Mouse (Mus musculus) liver, postnatal 0 days (tissue): ENCODE results near the gene Csad. TPM values are rescaled to one million over a fixed set of nuclear protein-coding genes. Genes with fewer than 3 reads are reported as not detected.

Experiments used
- ATAC-seq: fragments of 200-750 bp; cut with Nextera tagmentation; 2 replicates; pipeline ENCODE4 v1.8.0; 2017; ENCODE audit warnings: mild to moderate bottlenecking, moderate library complexity
- DNase-seq: peaks from one replicate; pipeline ENCODE4 v3.0.0-alpha.2; 2016
- H3K27ac ChIP-seq: fragments of 300-500 bp; sonication (generic); 2 replicates; pipeline ENCODE4 v1.5.1; 2014; ENCODE audit warnings: antibody characterized with exemption, moderate library complexity, mild to moderate bottlenecking, low read depth
- H3K27me3 ChIP-seq: fragments of 300-500 bp; sonication (generic); 2 replicates; pipeline ENCODE4 v1.6.1; 2014; ENCODE audit warnings: low read length, control low read depth, mixed read lengths; ENCODE audit not compliant: insufficient read depth
- H3K36me3 ChIP-seq: fragments of 300-500 bp; sonication (generic); replicated peaks from 2 replicates; pipeline ENCODE4 v1.6.1; 2014; ENCODE audit warnings: mild to moderate bottlenecking, control low read depth, low read length, moderate library complexity, mixed read lengths; ENCODE audit not compliant: insufficient read depth
- H3K4me1 ChIP-seq: fragments of 300-500 bp; sonication (generic); 2 replicates; pipeline ENCODE4 v1.6.1; 2014; ENCODE audit warnings: antibody characterized with exemption, mild to moderate bottlenecking, control low read depth; ENCODE audit not compliant: insufficient read depth
- H3K4me2 ChIP-seq: fragments of 300-500 bp; sonication (generic); 2 replicates; pipeline ENCODE4 v1.6.1; 2014; ENCODE audit warnings: low read depth, mild to moderate bottlenecking, low read length, moderate library complexity, mixed read lengths
- H3K4me3 ChIP-seq: fragments of 300-500 bp; sonication (generic); 2 replicates; pipeline ENCODE4 v1.5.1; 2014; ENCODE audit warnings: low read depth, low read length
- H3K9ac ChIP-seq: fragments of 300-500 bp; sonication (generic); replicated peaks from 2 replicates; pipeline ENCODE4 v1.6.1; 2014; ENCODE audit warnings: mild to moderate bottlenecking, moderate library complexity
- H3K9me3 ChIP-seq: fragments of 300-500 bp; sonication (generic); 2 replicates; pipeline ENCODE4 v1.6.1; 2016; ENCODE audit warnings: mild to moderate bottlenecking, control low read depth, low read length, mixed read lengths
- CTCF ChIP-seq: sonication (generic); IDR thresholded peaks from 2 replicates; pipeline ENCODE4 v1.5.1; 2016; ENCODE audit warnings: antibody characterized with exemption, low read depth
- EP300 ChIP-seq: IDR thresholded peaks from 2 replicates; pipeline ENCODE4 v1.6.1; 2016; ENCODE audit warnings: antibody characterized with exemption, low read depth, mild to moderate bottlenecking
- WGBS: fragments of 180-500 bp; shearing (Covaris S2); extraction: QIAGEN DNeasy Blood & Tissue Kit; methylation state at CpG from one replicate; pipeline ENCODE4 v1.1.7; 2014; ENCODE audit not compliant: insufficient replicate concordance; 5-methylcytosine and 5-hydroxymethylcytosine counted together
- polyA plus RNA-seq: library from polyadenylated mRNA; unstranded; fragments of >200 nt; fragmentation: Nextera tagmentation; extraction: Ambion mirVana; gene quantifications from 2 replicates; pipeline ENCODE4 v1.2.1, GENCODE M21; 2015

Csad gene
- polyA plus RNA-seq, 1 experiment from 2014 or later: 243 TPM

DNA sequence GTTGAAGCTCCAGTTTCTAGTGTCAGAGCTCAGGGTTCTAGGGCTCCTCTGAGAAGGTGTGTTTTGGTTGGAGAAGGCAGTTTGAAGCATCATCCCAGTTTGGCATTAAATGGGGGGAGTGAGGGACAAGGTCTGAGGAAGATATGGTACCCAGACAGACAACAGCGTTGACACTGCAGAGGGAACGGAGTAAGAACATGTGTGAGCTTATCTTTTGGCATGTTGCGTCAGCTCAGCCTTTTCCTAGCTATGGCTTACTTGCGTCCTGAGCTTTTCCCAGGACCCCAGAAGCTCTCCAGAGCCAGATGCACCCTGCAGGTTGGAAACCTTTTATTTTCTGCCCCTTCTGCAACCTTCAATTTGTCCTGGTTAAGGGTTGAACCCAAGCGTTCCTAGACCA, 58.4 kb downstream of the Csad start:
- peaks cover 22% of the 10 kb centered on the region for H3K4me1 ChIP-seq
- no peak for ATAC-seq

GRCm38 (mm10) chr15:102145330-102145729, 59.2 kb downstream of the Csad start:
- DNase-seq (no peak), ATAC-seq (no peak)
- no peak for TF ChIP-seq CTCF
- TF ChIP-seq EP300: no peak
- H3K9ac ChIP-seq: no peak overlapping the region
- H3K4me1 ChIP-seq: peaks cover 17% of the 10 kb centered on the region
- no peak overlapping the region for H3K4me2 ChIP-seq
- H3K36me3 ChIP-seq: no peaks in the 10 kb centered on the region
- H3K9me3 ChIP-seq: no peaks in the 10 kb centered on the region
- H3K27me3 ChIP-seq: peaks cover 29% of the 10 kb centered on the region; the same call in 1 of the 2 replicates
- no peak overlapping the region for H3K27ac ChIP-seq
- H3K4me3 ChIP-seq: no peak overlapping the region
- 86% methylated on average over 10 of the region's 10 CpGs for WGBS

More for the DNA sequence above, 58.4 kb downstream of the Csad start:
- Histone ChIP-seq H3K9ac (no peak overlapping the region), H3K27ac (no peak overlapping the region), H3K4me3 (no peak overlapping the region), H3K36me3 (no peaks in the 10 kb centered on the region), H3K9me3 (no peaks in the 10 kb centered on the region), H3K4me2 (no peak overlapping the region), H3K27me3 (peaks cover 29% of the 10 kb centered on the region; the same call in 1 of the 2 replicates)
- no peak for DNase-seq
- 67% methylated on average over 5 of the region's 5 CpGs for WGBS
- no peak for TF ChIP-seq CTCF
- TF ChIP-seq EP300: no peak

DNA sequence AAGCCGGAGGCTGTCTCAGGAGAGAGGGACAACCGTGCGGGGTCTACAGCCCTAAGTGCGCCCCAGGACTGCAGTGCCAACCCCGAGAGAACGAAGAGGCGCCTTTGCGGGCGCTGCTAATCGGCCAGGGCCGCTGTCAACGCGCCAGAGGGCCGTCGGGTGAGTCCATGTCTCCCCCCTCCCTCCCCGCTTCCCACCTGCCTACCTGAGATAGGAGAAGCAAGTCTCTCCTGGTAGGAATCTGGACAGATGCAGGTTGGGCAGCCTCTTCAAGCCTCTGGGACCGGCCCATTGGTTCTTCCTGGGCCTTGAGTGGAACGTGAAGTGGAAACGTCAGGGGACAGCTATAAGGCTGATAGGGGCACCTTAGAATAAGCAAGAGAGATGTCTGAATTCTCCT, 59.8 kb downstream of the Csad start:
- Histone ChIP-seq H3K36me3 (no peaks in the 10 kb centered on the region), H3K27me3 (peaks cover 29% of the 10 kb centered on the region; the same call in 1 of the 2 replicates), H3K9ac (0 out of 2 replicates have a peak overlapping the region, but pooled peaks have one; percentile 32), H3K27ac (no peak overlapping the region), H3K4me2 (peak overlapping the region; percentile 16), H3K4me3 (no peak overlapping the region), H3K4me1 (peaks cover 11% of the 10 kb centered on the region), H3K9me3 (no peaks in the 10 kb centered on the region)
- no peak for DNase-seq
- WGBS: 27% methylated on average over 17 of the region's 19 CpGs
- no peak for TF ChIP-seq CTCF
- no peak for TF ChIP-seq EP300
- no peak for ATAC-seq

DNA sequence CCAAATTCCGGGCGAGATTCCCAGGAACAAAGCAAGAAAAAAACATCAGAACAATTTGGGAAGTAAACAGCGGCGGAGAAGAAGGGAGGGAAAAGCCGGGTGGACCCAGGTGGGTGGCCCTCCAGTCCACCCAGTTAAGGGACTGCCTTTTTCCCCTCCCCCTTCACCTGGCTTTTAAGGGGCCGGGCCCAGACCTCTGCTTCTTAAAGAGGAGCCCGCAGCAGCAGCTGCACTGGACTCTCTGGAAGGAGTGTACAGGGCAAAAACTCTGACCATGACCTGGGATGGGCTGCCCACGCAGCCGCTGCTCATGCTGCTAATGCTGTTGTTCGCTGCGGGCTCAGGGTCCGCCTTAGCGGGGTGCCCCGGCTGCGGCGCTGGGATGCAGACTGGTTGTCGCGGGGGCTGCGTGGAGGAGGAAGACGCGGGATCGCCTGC, 60.2 kb downstream of the Csad start, which contains the start of gene Igfbp6:
Gene Igfbp6 (plus strand): TSS at position 89 of the 438 bp plus-strand sequence.
- 16% methylated on average over 22 of the region's 22 CpGs for WGBS
- no peak for TF ChIP-seq CTCF
- TF ChIP-seq EP300: no peak
- H3K4me1 ChIP-seq: peaks cover 8% of the 10 kb centered on the region; the same call in 1 of the 2 replicates
- H3K9me3 ChIP-seq: no peaks in the 10 kb centered on the region
- H3K36me3 ChIP-seq: no peaks in the 10 kb centered on the region
- no peak for ATAC-seq
- H3K4me3 ChIP-seq: no peak within 1 kb of the TSS
- 0 out of 2 replicates have a peak within 1 kb of the TSS, but pooled peaks have one; percentile 32 for H3K9ac ChIP-seq
- peak within 1 kb of the TSS; percentile 16 for H3K4me2 ChIP-seq
- DNase-seq: no peak
- H3K27me3 ChIP-seq: peaks cover 29% of the 10 kb centered on the region; the same call in 1 of the 2 replicates
- no peak within 1 kb of the TSS for H3K27ac ChIP-seq

DNA sequence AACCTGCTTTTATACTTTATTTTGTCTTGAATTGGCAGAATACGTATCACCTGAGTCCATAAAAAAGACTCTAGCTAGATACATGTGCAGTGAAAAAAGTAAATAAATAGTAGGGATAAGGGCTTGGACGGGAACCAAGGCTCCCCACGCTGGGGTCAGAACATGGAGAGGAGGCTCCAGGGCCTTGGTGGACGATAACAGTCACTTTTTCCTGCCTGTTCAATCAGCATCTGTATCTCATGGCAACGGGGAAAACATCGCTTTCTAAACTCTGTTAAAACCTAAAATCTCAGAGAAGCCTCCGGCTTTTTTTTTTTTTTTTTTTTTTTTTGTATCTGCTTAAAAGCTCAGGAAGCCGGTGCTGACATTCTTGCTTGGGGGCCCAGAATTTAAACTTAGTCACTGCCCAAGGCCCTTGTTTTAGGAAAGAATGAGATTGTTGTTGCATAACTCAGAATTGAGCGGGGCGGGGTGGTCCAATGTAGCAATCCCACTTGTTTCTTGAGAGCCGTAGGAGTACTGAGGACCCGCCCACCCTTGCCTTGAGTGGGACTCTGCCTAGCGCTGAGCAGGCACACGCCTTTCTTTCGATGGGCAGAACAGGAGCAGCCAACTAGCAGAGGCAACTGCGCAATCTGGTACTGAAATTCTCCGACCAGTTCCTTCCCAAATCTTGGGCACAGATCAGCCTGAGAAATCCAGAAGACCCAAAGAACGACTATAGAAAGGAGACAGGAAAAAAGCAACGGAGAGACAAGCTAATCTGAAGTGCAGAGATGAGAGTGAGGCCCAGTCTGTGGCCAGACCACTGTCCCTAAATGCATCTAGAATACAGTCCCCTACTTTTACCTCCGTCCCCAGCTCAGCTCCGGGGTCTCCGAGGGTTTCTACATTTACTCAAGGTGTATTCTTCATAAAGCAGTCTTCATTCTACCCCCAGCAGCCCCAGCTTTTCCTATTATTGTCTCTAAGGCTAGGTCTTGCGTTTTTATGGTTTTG, 61.3 kb downstream of the Csad start:
- no peak for DNase-seq
- WGBS: 56% methylated on average over 23 of the region's 23 CpGs
- Histone ChIP-seq H3K4me1 (peaks cover 4% of the 10 kb centered on the region; the same call in 1 of the 2 replicates), H3K27me3 (peaks cover 29% of the 10 kb centered on the region; the same call in 1 of the 2 replicates), H3K4me2 (no peak overlapping the region), H3K9ac (no peak overlapping the region), H3K4me3 (no peak overlapping the region), H3K9me3 (no peaks in the 10 kb centered on the region), H3K36me3 (no peaks in the 10 kb centered on the region), H3K27ac (no peak overlapping the region)
- ATAC-seq: no peak
- TF ChIP-seq EP300 (no peak), CTCF (no peak)

DNA sequence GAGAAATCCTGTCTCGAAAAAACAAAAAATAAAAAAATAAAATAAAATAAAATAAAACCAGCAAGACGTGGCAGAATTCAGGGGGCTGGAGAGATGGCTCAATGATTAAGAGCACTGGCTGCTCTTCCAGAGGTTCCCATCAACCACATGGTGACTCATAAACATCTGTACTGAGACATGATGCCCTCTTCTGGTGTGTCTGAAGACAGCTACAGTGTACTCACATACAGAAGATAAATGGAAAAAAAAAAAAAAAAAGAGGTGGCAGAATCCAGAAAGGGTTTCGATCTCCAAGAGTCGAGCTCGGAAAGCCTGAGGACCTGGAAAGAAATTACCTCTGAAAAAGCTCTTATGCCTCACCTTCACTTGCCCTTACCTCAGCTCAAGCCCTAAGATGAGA, 63.4 kb downstream of the Csad start:
- WGBS: 84% methylated on average over 5 of the region's 5 CpGs
- Histone ChIP-seq H3K27me3 (peaks cover 29% of the 10 kb centered on the region; the same call in 1 of the 2 replicates), H3K4me2 (no peak overlapping the region), H3K9me3 (no peaks in the 10 kb centered on the region), H3K4me1 (peaks cover 5% of the 10 kb centered on the region), H3K4me3 (no peak overlapping the region), H3K9ac (no peak overlapping the region), H3K27ac (no peak overlapping the region), H3K36me3 (no peaks in the 10 kb centered on the region)
- ATAC-seq (no peak), DNase-seq (no peak)
- no peak for TF ChIP-seq EP300
- TF ChIP-seq CTCF: no peak
